Mouse (Mus musculus): ENCODE data around the gene Tmem163.
A peak's percentile ranks its signal among the peaks of the same experiment; 100 is the strongest.

Gene Tmem163

GRCm38 (mm10) chr1:127568641-127569040 is 110.7 kb downstream of the Tmem163 start:
- DNase-seq (ENCODE audit: low read depth, low spot score) = no peak

DNA sequence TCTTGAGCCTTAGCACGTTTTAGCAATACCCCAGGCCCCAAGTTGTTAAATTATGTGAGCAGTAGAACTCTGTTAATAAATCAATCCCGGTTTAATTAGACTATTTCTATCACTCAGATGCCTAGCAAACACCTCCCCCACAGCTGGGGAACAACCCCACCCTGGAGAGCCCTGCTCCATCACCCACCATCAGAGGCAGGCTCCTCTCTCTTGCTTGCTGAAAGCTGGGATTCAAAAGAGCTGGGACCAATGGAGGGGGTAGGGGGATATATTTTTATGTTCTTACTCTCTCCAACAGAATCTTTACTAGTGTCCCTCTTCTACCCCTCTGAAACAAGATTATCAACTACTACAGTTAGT is 122.9 kb downstream of the Tmem163 start:
- no peak for DNase-seq (ENCODE audit: low read depth, low spot score)

DNA sequence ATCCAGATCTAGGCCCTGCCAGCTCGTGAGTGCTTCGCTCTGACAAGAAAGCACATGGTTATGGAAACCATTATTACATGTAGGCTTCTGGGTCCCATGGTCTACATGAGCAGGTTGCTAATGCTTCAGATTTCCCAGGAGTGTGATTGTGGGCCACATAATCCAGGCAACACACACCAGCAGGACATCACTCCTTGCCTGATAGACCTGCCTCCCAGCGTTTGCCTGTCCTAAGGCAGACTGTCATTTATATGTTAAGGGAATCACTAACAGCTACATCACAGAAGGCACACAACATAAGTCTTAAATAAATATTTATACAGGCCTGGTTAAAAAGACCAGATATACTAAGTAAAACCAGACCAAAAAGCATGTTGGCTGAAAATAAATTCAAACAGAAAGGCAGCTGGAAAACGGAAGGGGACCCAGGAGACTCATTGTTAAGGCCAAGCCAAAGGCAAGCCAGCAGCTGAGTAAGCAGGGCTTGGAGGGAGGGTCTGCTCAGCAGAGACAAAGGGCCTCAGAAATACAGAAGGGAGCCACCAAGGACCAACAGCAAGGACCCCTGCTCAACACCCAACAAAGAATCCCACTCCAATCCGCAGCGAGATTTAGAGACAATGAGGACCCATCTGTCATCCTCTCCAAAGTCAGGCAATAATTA is 123.4 kb downstream of the Tmem163 start:
- DNase-seq (ENCODE audit: low read depth, low spot score) = no peak

GRCm38 (mm10) chr1:127548078-127548477 is 131.3 kb downstream of the Tmem163 start:
- no peak for DNase-seq (ENCODE audit: low read depth, low spot score)

GRCm38 (mm10) chr1:127542756-127543155 is 136.6 kb downstream of the Tmem163 start:
- no peak for DNase-seq (ENCODE audit: low read depth, low spot score)

- DNase-seq (ENCODE audit: low read depth, low spot score) = no peak
These were observed 137.4 kb downstream of the Tmem163 start for GRCm38 (mm10) chr1:127541931-127542330.

GRCm38 (mm10) chr1:127541522-127541921 is 137.8 kb downstream of the Tmem163 start:
- no peak for DNase-seq (ENCODE audit: low read depth, low spot score)

DNA sequence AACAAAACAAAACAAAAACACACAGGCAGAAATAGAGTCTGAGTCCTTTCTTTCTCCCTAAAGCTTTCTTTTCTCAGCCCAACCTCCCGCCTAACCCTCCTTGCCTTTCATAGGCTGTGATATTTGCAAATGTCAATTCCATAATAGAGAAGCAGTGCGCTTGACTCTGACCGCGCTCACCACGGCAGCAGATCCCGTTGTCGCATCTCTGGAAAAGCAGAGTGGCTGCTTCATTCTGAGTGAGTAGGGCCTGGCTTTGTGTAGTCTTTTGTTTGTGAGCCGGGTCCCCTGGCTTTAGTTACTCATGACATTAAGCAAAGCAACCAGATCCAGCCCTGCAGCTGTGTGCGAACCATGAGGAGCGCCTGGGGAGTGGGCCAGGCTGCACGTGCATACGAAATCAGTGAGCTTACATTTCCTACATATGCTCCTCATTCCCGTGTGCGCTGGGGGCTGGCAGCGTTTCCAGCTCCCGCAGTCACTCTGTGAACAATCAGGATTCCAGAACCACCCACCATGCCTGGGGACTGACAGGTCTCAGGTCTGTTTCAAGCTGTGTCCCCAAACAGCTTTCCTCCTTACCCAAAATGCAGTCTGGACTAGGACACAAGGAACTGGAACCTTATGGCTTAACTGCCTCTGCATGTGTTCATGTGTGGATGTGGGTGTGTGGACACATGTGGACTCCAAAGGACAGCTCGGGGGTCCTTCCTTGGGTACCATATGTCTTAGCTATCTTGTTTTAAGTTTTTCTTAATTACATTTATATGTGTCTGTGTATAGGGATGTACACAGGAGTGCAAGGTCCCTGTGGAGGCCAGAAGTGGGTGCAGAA is 141.9 kb downstream of the Tmem163 start:
- no peak for DNase-seq (ENCODE audit: low read depth, low spot score)

GRCm38 (mm10) chr1:127536448-127536847 is 142.9 kb downstream of the Tmem163 start:
- no peak for DNase-seq (ENCODE audit: low read depth, low spot score)

GRCm38 (mm10) chr1:127531723-127532122 is 147.6 kb downstream of the Tmem163 start:
- DNase-seq (ENCODE audit: low read depth, low spot score) = no peak

- no peak for DNase-seq (ENCODE audit: low read depth, low spot score)
These were observed 148.3 kb downstream of the Tmem163 start for GRCm38 (mm10) chr1:127530849-127531580.

GRCm38 (mm10) chr1:127523364-127523763 is 156.0 kb downstream of the Tmem163 start:
- DNase-seq (ENCODE audit: low read depth, low spot score) = no peak

DNA sequence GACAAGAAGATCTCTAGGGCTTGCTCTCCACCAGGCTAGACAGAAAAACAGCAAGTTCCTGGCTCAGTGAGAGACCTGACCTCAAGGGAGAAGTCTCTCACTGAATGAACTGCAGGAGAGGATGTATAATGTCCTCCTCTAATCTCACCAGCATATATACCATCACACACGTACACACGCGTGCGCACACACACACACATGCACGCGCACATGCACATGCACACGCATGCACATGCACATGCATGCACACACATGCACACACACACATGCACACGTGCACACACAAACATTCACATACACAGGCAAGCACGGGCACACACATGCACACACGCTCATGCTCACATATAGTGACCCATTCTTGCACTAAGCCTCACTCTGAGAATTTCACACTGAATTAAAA is 164.5 kb downstream of the Tmem163 start:
- no peak for DNase-seq (ENCODE audit: low read depth, low spot score)

DNA sequence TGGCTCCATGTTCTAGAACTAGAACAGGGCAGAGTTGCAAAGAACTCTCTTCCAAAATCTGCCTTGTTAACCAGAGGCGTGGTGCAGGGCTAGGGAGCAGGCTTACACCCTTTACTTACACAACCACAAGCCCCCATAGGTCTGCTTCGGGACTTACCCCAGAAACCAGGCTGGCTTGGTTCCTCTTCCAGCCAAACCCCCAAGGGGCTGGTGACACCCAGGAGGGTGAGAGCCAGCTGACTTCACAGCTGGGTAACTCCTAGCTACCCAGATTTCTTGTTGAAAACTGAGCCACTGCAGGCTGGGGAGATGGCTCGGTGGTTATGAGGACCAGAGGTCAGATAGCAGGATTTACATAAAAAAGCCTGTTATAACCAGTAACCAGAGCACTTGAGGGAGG is 164.9 kb downstream of the Tmem163 start:
- DNase-seq (ENCODE audit: low read depth, low spot score) = peak; percentile 34

GRCm38 (mm10) chr1:127513664-127514063 is 165.7 kb downstream of the Tmem163 start:
- DNase-seq (ENCODE audit: low read depth, low spot score) = peak; percentile 11

DNA sequence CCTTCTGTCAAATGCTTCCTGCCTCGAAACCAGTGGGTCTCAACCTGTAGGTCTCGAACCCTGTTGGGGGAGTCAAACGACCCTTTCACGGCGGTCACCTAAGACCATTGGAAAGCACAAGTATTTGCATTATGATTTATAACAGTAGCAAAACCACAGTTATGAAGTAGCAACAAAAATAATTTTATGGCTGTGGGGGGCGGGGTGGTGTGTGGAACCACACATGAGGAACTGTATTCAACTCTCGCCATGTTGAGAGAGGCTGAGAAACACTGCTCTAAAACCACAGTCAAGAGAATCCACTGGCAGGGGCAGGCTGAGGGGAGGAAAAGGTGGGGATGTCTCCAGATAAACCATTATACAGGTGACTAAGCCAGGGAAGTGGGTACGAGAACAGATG is 166.2 kb downstream of the Tmem163 start:
- no peak for DNase-seq (ENCODE audit: low read depth, low spot score)

DNA sequence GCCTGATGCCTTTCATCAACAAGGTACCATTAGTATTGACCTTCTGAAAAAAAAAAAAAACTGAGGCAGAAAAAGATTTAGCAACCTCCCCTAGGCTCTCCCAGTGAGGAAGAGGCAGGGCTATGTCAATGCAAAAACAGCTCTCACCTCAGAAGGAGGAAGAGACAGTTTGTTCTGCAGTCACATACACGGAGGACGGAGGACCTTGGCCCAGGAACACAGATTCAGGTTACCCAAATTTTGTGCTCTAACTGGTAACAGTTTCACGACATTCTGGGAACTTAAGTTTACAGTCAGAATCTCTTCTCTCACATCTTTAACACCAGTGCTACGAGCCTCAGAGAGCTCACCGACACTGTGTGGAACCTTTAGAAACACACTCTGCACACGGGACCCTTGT is 166.6 kb downstream of the Tmem163 start:
- no peak for DNase-seq (ENCODE audit: low read depth, low spot score)

DNA sequence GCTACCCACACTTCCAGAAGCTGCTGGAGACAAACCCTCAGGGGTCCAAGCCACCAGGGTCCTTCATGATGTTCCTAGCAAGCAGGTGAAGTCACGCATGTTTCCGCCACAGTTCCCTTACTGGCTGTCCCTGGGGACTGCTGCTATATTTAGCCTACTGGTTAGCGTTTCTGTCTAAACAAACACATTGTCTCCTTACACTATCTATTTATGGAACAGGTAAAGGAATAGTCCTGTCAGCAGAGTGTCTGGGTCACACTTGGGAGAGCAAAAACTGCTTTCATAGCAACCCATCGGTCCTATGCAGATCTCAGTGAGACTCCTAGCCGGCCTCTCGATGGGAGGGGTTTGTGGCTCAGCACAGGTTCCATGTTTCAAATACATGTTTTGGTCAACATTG is 168.0 kb downstream of the Tmem163 start:
- no peak for DNase-seq (ENCODE audit: low read depth, low spot score)

- no peak for DNase-seq (ENCODE audit: low read depth, low spot score)
These were observed 170.4 kb downstream of the Tmem163 start for GRCm38 (mm10) chr1:127508921-127509320.

DNA sequence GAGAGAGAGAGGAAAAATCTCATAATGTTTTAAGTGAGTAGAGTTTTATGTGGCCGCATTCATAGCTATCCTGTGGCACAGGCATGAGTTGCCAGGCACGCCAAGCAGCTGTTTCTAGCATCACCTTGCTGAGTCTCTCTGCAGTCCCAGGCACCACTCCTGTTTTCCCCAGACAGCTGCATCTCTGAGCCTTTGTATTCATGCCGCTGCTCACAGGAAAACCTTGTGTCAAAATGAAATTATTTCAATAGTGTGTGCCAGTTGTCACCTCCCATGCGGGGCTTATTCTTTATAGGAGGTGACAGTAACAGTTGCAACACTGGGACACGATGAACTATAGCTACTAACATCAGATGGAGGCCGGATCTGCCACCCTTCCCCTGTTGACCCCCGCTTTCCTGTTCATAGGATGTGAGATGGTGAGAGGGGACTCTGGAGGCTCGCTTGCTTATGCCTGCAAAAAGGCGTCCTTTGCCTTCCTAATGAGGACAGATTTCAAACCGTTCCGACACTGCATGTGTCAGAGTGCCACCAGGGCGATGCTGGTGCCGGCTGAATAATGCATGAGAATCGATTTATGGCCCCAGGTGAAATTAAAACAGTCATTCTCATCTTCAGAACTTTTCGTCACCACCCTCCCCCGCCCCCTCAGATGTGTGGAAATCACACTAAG is 171.1 kb downstream of the Tmem163 start:
- no peak for DNase-seq (ENCODE audit: low read depth, low spot score)

DNA sequence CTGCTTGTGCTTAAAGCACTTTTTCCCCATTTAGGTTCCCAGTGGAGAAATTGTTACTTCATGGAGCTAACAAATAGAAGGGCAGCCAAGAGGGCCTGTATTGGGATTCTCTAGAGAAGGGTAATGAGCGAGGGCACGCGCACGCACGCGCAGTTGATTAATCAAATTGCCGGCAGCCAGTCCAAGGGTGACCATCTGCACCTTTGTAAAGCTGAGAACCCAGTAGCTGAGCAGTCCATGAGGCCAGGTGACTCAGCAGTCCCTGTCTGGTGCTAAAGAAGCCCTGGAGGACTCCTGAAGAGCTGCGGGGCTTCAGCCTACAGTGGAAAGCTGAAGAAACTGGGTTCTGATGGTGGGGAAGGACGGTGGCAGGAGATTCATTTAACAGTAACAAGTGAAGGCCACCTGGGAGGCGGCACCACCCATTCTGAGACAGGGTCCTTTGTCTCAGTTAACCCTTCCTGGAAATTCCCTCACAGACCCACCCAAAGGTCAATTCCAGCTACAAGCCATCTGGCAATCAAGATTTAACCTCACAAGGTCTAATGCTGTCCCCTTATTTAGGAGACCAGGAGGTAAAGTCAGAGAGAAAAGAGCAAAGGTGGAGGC is 172.2 kb downstream of the Tmem163 start:
- DNase-seq (ENCODE audit: low read depth, low spot score) = no peak

- no peak for DNase-seq (ENCODE audit: low read depth, low spot score)
These were observed 178.6 kb downstream of the Tmem163 start for GRCm38 (mm10) chr1:127500701-127501100.
